Mouse (Mus musculus) heart, embryonic 16.5 days (tissue): ENCODE measurements at regions not wholly inside any gene's neighbourhood (a gene's known extent, or its start where the extent isn't known, plus 50 kb on each side); places are given as distances from the start of the nearest gene placed in this dataset.

Experiments
- ATAC-seq: fragments of 200-750 bp; cut with Nextera tagmentation; replicated peaks from 2 replicates; pipeline ENCODE4 v1.8.0; 2017; ENCODE audit warnings: moderate number of reproducible peaks; ENCODE audit not compliant: insufficient read depth, low FRiP score; ENCODE audit errors: extremely low read depth
- H3K27ac ChIP-seq: fragments of 300-500 bp; sonication (generic); 2 replicates; pipeline ENCODE4 v1.5.1; 2014; ENCODE audit warnings: mild to moderate bottlenecking, low read length, control low read depth, moderate library complexity
- H3K27me3 ChIP-seq: fragments of 300-500 bp; sonication (generic); 2 replicates; pipeline ENCODE4 v1.6.1; 2014; ENCODE audit warnings: low read length, mixed read lengths; ENCODE audit not compliant: control insufficient read depth, insufficient read depth
- H3K36me3 ChIP-seq: fragments of 300-500 bp; sonication (generic); 2 replicates; pipeline ENCODE4 v1.6.1; 2014; ENCODE audit not compliant: control insufficient read depth, insufficient read depth
- H3K4me1 ChIP-seq: fragments of 300-500 bp; sonication (generic); 2 replicates; pipeline ENCODE4 v1.6.1; 2014; ENCODE audit warnings: low read length, mixed read lengths; ENCODE audit not compliant: control insufficient read depth, insufficient read depth
- H3K4me2 ChIP-seq: fragments of 300-500 bp; sonication (generic); 2 replicates; pipeline ENCODE4 v1.6.1; 2014; ENCODE audit warnings: low read depth, mild to moderate bottlenecking, control low read depth, low read length
- H3K4me3 ChIP-seq: fragments of 300-500 bp; sonication (generic); 2 replicates; pipeline ENCODE4 v1.5.1; 2014; ENCODE audit warnings: mild to moderate bottlenecking, control low read depth, low read length
- H3K9ac ChIP-seq: fragments of 300-500 bp; sonication (generic); 2 replicates; pipeline ENCODE4 v1.6.1; 2014; ENCODE audit warnings: low read length, control low read depth
- H3K9me3 ChIP-seq: fragments of 300-500 bp; sonication (generic); replicated peaks from 2 replicates; pipeline ENCODE4 v1.6.1; 2016; ENCODE audit warnings: low read length; ENCODE audit not compliant: control insufficient read depth
- WGBS: fragments of 180-500 bp; shearing (Covaris S2); extraction: QIAGEN DNeasy Blood & Tissue Kit; methylation state at CpG from one replicate; pipeline ENCODE4 v1.1.7; 2014; 5-methylcytosine and 5-hydroxymethylcytosine counted together

GRCm38 (mm10) chr3:27815201-27815695 lies 80.9 kb downstream of the Tmem212 start:
- Histone ChIP-seq H3K36me3 (no peaks in the 10 kb centered on the region), H3K27me3 (no peaks in the 10 kb centered on the region), H3K9me3 (no peaks in the 10 kb centered on the region), H3K4me2 (no peak overlapping the region), H3K9ac (no peak overlapping the region), H3K27ac (no peak overlapping the region), H3K4me3 (no peak overlapping the region), H3K4me1 (no peaks in the 10 kb centered on the region)
- no peak for ATAC-seq
- 75% methylated on average over 6 of the region's 6 CpGs for WGBS

- no peak for ATAC-seq
Measured at GRCm38 (mm10) chr3:27804271-27804670, 91.9 kb downstream of the Tmem212 start.

GRCm38 (mm10) chr3:27791633-27791951 lies 80.5 kb upstream of the Fndc3b start:
- H3K27me3 ChIP-seq = no peaks in the 10 kb centered on the region
- no peak overlapping the region for H3K4me2 ChIP-seq
- H3K4me1 ChIP-seq = no peaks in the 10 kb centered on the region
- no peak overlapping the region for H3K27ac ChIP-seq
- H3K36me3 ChIP-seq = no peaks in the 10 kb centered on the region
- H3K9me3 ChIP-seq = no peaks in the 10 kb centered on the region
- H3K4me3 ChIP-seq = no peak overlapping the region
- ATAC-seq = no peak
- 56% methylated on average over 3 of the region's 3 CpGs for WGBS
- H3K9ac ChIP-seq = no peak overlapping the region

More at GRCm38 (mm10) chr3:27804271-27804670, 91.9 kb downstream of the Tmem212 start:
- 68% methylated on average over 5 of the region's 5 CpGs for WGBS
- no peaks in the 10 kb centered on the region for H3K4me1 ChIP-seq
- no peaks in the 10 kb centered on the region for H3K9me3 ChIP-seq
- H3K4me3 ChIP-seq = no peak overlapping the region
- no peak overlapping the region for H3K9ac ChIP-seq
- no peaks in the 10 kb centered on the region for H3K36me3 ChIP-seq
- H3K4me2 ChIP-seq = no peak overlapping the region
- H3K27me3 ChIP-seq = no peaks in the 10 kb centered on the region
- H3K27ac ChIP-seq = no peak overlapping the region

- no peak for ATAC-seq
- no peak overlapping the region for H3K27ac ChIP-seq
- no peaks in the 10 kb centered on the region for H3K9me3 ChIP-seq
- no peak overlapping the region for H3K9ac ChIP-seq
- no peak overlapping the region for H3K4me2 ChIP-seq
- H3K4me3 ChIP-seq = no peak overlapping the region
- H3K27me3 ChIP-seq = no peaks in the 10 kb centered on the region
- WGBS = 85% methylated on average over 13 of the region's 13 CpGs
- H3K4me1 ChIP-seq = no peaks in the 10 kb centered on the region
- H3K36me3 ChIP-seq = no peaks in the 10 kb centered on the region
Measured at GRCm38 (mm10) chr3:27790932-27791632, 80.0 kb upstream of the Fndc3b start.

- Histone ChIP-seq H3K9me3 (no peaks in the 10 kb centered on the region), H3K4me1 (no peaks in the 10 kb centered on the region), H3K27me3 (no peaks in the 10 kb centered on the region), H3K27ac (no peak overlapping the region), H3K4me2 (no peak overlapping the region), H3K36me3 (no peaks in the 10 kb centered on the region), H3K9ac (no peak overlapping the region), H3K4me3 (no peak overlapping the region)
- WGBS = 76% methylated on average over 2 of the region's 2 CpGs
- no peak for ATAC-seq
Measured at GRCm38 (mm10) chr3:27783926-27784325, 72.8 kb upstream of the Fndc3b start.

- Histone ChIP-seq H3K4me3 (no peak overlapping the region), H3K36me3 (no peaks in the 10 kb centered on the region), H3K4me2 (no peak overlapping the region), H3K27me3 (no peaks in the 10 kb centered on the region), H3K27ac (no peak overlapping the region), H3K4me1 (no peaks in the 10 kb centered on the region), H3K9ac (no peak overlapping the region), H3K9me3 (no peaks in the 10 kb centered on the region)
- WGBS = 78% methylated on average over 4 of the region's 4 CpGs
- no peak for ATAC-seq
Measured at GRCm38 (mm10) chr3:27783476-27783875, 72.4 kb upstream of the Fndc3b start.

GRCm38 (mm10) chr3:27782056-27782765 lies 71.1 kb upstream of the Fndc3b start:
- Histone ChIP-seq H3K9ac (no peak overlapping the region), H3K4me3 (no peak overlapping the region), H3K4me2 (peak overlapping the region; percentile 31; the same call in 1 of the 2 replicates), H3K27me3 (no peaks in the 10 kb centered on the region), H3K4me1 (no peaks in the 10 kb centered on the region), H3K27ac (no peak overlapping the region), H3K36me3 (no peaks in the 10 kb centered on the region), H3K9me3 (no peaks in the 10 kb centered on the region)
- WGBS = 34% methylated on average over 19 of the region's 19 CpGs
- ATAC-seq = 0 out of 2 replicates have a peak, but pooled peaks have one; percentile 41

- no peak for ATAC-seq
- WGBS = 60% methylated on average over 7 of the region's 7 CpGs
- Histone ChIP-seq H3K36me3 (no peaks in the 10 kb centered on the region), H3K9ac (no peak overlapping the region), H3K4me2 (no peak overlapping the region), H3K27me3 (no peaks in the 10 kb centered on the region), H3K4me1 (no peaks in the 10 kb centered on the region), H3K4me3 (no peak overlapping the region), H3K27ac (no peak overlapping the region), H3K9me3 (no peaks in the 10 kb centered on the region)
Measured at GRCm38 (mm10) chr3:27779892-27780291, 68.8 kb upstream of the Fndc3b start.

GRCm38 (mm10) chr3:27777751-27778150 lies 66.6 kb upstream of the Fndc3b start:
- H3K4me2 ChIP-seq = no peak overlapping the region
- 80% methylated on average over 6 of the region's 6 CpGs for WGBS
- ATAC-seq = no peak

More at GRCm38 (mm10) chr3:27777751-27778150, 66.6 kb upstream of the Fndc3b start:
- no peaks in the 10 kb centered on the region for H3K4me1 ChIP-seq
- H3K36me3 ChIP-seq = no peaks in the 10 kb centered on the region
- no peaks in the 10 kb centered on the region for H3K9me3 ChIP-seq
- H3K9ac ChIP-seq = no peak overlapping the region
- H3K27me3 ChIP-seq = no peaks in the 10 kb centered on the region
- H3K4me3 ChIP-seq = no peak overlapping the region
- no peak overlapping the region for H3K27ac ChIP-seq
